ENCODE assay signal across 21 mouse cellular contexts in the genomic region with DNA sequence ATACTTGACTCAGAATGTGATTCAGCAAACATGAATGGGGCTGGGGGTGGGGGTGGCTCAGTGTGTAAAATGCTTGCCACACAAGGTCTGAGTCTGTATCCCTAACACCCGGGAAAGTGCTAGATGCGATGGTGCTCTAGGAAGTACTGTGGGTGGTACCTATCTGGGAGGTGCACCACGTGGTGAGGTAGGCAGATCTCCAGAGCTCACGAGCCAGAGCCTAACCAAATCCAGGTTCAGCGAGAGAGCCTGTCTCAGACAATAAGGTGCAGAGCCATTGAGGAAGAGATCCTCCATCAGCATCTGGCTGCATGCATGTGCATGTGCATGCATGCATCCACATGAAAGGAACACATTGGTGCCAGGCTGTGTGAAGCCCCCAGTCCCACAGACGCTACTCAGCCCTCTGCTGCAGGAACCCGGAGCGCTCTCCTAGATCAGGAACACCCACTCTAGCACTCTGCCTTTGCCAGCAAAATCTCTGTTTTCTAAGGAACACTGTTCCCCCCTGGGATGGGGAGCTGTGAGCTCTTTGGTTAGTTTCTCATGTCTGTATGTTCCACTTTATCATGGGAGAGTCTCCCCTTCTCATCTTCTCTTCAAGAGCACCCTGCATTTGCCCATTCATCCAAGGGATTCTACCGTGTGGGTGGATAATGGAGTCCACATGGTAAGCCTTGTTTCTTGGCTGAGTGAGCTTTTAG. TPM values are rescaled to one million over a fixed set of nuclear protein-coding genes. Genes with fewer than 3 reads are reported as not detected.
DNase-seq lines count a peak whose midpoint lies in the region; ATAC-seq lines count a peak whose summit lies in the region.
"Had no signal": no experiment of that assay in that cellular context is flagged by ENCODE, and none has a peak within 500 bp of the region (broad histone marks: within the 10 kb centered on the region; RNA-seq: fewer than 3 reads in every experiment).

No protein-coding gene starts in this region.

- intact Hi-C loops in left cerebral cortex, postnatal 36 days (cut with DNase I) = no loop called here

- 84% methylated on average over 9 of the region's 9 CpGs for WGBS in hindbrain, embryonic 13.5 days
- WGBS in hindbrain, embryonic 10.5 days = 87% methylated on average over 9 of the region's 9 CpGs

- H3K4me3 ChIP-seq in hindbrain, embryonic 13.5 days = no peak overlapping the region
- no peak overlapping the region for H3K4me3 ChIP-seq in hindbrain, embryonic 10.5 days
- H3K4me3 ChIP-seq: embryonic facial prominence, embryonic 13.5 days; forebrain, embryonic 12.5 days; gastrocnemius, adult 2 months; heart, embryonic 12.5 days had no signal

- H3K9me3 ChIP-seq in hindbrain, embryonic 13.5 days = no peaks in the 10 kb centered on the region
- H3K9me3 ChIP-seq in hindbrain, embryonic 10.5 days = no peaks in the 10 kb centered on the region
- H3K9me3 ChIP-seq: embryonic facial prominence, embryonic 13.5 days; forebrain, embryonic 12.5 days; heart, embryonic 12.5 days had no signal

- DNase-seq in hindbrain, embryonic 10.5 days (ENCODE audit: low spot score) = no peak
- peak; percentile 70 to 78 for DNase-seq in left cerebral cortex, postnatal 36 days (ENCODE audit: low spot score in 2 of 2)
- no peak for DNase-seq in left cerebral cortex, adult 11 months (ENCODE audit: low spot score)
- peak; percentile 35 for DNase-seq in NIH3T3 (ENCODE audit: low read depth)
- DNase-seq in telencephalon, adult 2 months (ENCODE audit: low read depth, low spot score) = peak; percentile 82
- DNase-seq in urinary bladder, postnatal 10 days (ENCODE audit: low spot score) = no peak
- DNase-seq: adrenal gland, postnatal 14 days; cerebellum, adult 18-20 months; cerebellum, adult 9-11 months; cerebellum, postnatal 36 days; gastrocnemius, adult 2 months; gastrocnemius, postnatal 25 days had no signal

- H3K9ac ChIP-seq in hindbrain, embryonic 13.5 days = no peak overlapping the region
- H3K9ac ChIP-seq: embryonic facial prominence, embryonic 13.5 days; forebrain, embryonic 12.5 days; heart, embryonic 12.5 days had no signal

- peaks cover 16% of the 10 kb centered on the region for H3K36me3 ChIP-seq in hindbrain, embryonic 13.5 days
- peaks cover 17% of the 10 kb centered on the region; the same call in 1 of the 2 replicates for H3K36me3 ChIP-seq in hindbrain, embryonic 10.5 days
- H3K36me3 ChIP-seq: embryonic facial prominence, embryonic 13.5 days; heart, embryonic 12.5 days had no signal

- no peak for ATAC-seq in hindbrain, embryonic 13.5 days (ENCODE audit: low FRiP score)
- ATAC-seq: activated CD4-positive, CD25-positive, alpha-beta regulatory T cell, adult 4 months; forebrain, embryonic 16.5 days; Patski had no signal

- 0 out of 2 replicates have a peak overlapping the region, but pooled peaks have one; percentile 1 for H3K4me2 ChIP-seq in hindbrain, embryonic 13.5 days
- H3K4me2 ChIP-seq: embryonic facial prominence, embryonic 13.5 days; forebrain, embryonic 12.5 days; heart, embryonic 12.5 days had no signal

- H3K27me3 ChIP-seq in hindbrain, embryonic 13.5 days = no peaks in the 10 kb centered on the region
- H3K27me3 ChIP-seq in hindbrain, embryonic 10.5 days (ENCODE audit: insufficient read depth, poor library complexity, severe bottlenecking) = peaks cover 4% of the 10 kb centered on the region; the same call in 1 of the 2 replicates
- H3K27me3 ChIP-seq: forebrain, embryonic 12.5 days had no signal

- no peak overlapping the region; the same call in 1 of the 2 replicates for H3K27ac ChIP-seq in hindbrain, embryonic 13.5 days
- H3K27ac ChIP-seq in hindbrain, embryonic 10.5 days = no peak overlapping the region
- H3K27ac ChIP-seq: embryonic facial prominence, embryonic 13.5 days; forebrain, embryonic 12.5 days; gastrocnemius, adult 2 months had no signal

- H3K4me1 ChIP-seq in hindbrain, embryonic 13.5 days (replicated peaks) = peaks cover 94% of the 10 kb centered on the region
- peaks cover 54% of the 10 kb centered on the region for H3K4me1 ChIP-seq in hindbrain, embryonic 10.5 days (replicated peaks)
- H3K4me1 ChIP-seq: embryonic facial prominence, embryonic 13.5 days; heart, embryonic 12.5 days had no signal

RNA-seq across cellular contexts. Expression of a gene that starts 10.5 kb away (rescaled TPM):
- polyA plus RNA-seq in hindbrain, embryonic 13.5 days (2015; fragmentation: Nextera tagmentation; extraction: Ambion mirVana) = 750 and 790 TPM in 2 replicates
- 178 and 407 TPM in 2 replicates for polyA plus RNA-seq in hindbrain, embryonic 10.5 days (2016; fragmentation: Nextera tagmentation; extraction: Ambion mirVana)
- total RNA-seq in left cerebral cortex, postnatal 36 days (2021) = 100 to 1,000 TPM; 199 to 200 TPM
- total RNA-seq: granulocyte monocyte progenitor cell, adult 5-6 weeks; MEL had no signal

Comparison
In these comparisons a context has a peak if more than half of its experiments do, and no peak if none do; other contexts are left out.
1. DNase-seq: peak in left cerebral cortex, postnatal 36 days (2 of 2), NIH3T3 (single experiment) and telencephalon, adult 2 months (single experiment); none in hindbrain, embryonic 10.5 days (single experiment), left cerebral cortex, adult 11 months (single experiment) and urinary bladder, postnatal 10 days (single experiment).